Mouse (Mus musculus): ENCODE results near the gene D10Jhu81e.

D10Jhu81e gene

GRCm38 (mm10) chr10:78163241-78163640, 6.3 kb downstream of the D10Jhu81e start:
- DNase-seq (ENCODE audit: low spot score in 2 of 2) = no peak

DNA sequence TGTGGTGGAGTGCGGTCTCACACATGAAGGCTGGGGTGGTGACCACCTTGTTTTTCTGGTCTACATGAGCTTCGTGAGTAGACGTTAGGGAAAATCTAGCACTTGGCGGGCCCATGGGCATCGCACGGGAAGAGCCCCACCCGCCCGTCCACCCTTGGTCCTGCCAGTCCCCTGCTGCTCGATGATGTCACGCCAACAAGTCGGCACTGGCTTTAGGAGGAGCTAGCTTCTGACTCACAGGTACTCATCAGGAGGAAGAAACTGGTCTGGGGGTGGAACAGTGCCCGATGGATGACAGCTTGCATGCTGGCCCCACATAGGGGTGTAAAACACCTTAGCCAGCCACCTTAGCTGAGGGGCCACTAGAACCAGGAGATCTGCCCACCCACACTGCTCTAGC, 6.9 kb downstream of the D10Jhu81e start:
- no peak for DNase-seq (ENCODE audit: low spot score in 2 of 2)

- no peak for DNase-seq (ENCODE audit: low spot score in 2 of 2)
These were observed 8.5 kb downstream of the D10Jhu81e start for GRCm38 (mm10) chr10:78161096-78161495.

GRCm38 (mm10) chr10:78160369-78161095, 9.1 kb downstream of the D10Jhu81e start:
- DNase-seq (ENCODE audit: low spot score in 2 of 2) = no peak

DNA sequence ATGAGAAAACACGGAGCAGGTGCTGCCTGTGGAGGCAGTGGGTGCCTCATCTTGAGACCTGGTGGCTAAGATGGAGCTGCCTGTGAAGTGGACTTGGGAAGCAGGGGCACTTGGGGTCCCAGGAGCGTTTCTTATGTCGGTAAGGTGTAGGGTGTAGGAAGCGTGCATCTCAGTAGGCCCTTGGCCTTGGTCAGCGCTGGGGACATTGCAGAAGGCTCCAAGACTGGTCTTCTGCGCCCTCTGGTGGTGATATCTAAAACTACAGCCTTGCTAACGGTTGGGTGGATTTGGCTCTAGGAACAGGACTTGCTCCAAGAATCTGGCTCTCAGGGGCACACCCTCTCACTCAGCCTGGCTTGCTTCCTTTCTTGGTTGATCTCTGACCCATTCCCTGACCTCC, 9.7 kb downstream of the D10Jhu81e start:
- peak; percentile 92 for DNase-seq (ENCODE audit: low spot score in 2 of 2)

DNA sequence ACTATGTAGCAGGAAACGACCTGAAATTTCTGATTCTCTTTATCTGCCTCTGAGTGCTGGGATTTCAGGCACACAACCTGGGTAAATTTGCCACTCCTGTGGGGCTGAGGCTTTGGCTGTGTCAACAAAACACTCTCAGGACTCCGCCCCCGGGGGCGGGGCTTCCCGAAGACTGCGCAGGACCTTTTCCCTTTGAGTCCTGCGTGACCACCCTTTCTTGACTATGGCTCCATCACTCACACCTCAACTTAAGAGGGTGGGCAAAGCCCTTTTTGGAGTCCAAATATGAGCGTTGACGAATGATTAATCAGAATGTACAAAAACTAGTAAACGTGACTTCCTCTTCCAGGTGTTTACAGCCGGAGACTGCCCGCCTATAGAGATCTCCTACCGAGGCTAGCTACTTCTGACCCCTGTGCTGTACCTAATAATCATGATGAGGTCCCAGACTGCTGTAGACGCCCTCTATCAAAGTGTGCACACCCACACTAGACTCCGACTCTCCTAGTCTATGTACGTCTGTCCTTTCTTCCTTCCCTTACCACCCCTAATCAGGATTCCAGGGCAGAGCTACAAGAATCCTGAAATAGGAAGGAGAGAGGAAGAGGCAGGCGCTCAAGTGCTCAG, 10.2 kb downstream of the D10Jhu81e start:
- peak; percentile 45 to 63 for DNase-seq (ENCODE audit: low spot score in 2 of 2)

DNA sequence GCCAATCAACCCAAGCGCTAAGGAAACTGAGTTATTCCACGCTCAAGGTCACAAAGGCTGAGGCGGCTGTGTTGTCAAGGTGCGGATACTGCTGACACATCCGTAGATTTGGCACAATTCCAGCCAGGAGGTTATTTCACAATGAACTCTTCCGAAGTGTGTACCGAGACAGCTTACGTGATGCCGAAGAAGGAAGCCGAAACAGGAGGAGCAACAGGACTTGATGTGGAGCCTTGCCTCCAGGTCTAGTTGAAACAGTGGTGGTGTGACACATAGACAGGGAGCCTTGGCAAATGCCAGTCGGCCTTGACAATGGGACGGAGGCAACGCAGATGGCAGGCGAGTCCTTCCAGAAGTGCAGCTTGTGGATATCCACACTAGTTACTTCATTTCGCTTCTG, 11.5 kb downstream of the D10Jhu81e start:
- no peak for DNase-seq (ENCODE audit: low spot score in 2 of 2)

- DNase-seq (ENCODE audit: low spot score in 2 of 2) = no peak
These were observed 12.7 kb downstream of the D10Jhu81e start for GRCm38 (mm10) chr10:78156926-78157325.

DNA sequence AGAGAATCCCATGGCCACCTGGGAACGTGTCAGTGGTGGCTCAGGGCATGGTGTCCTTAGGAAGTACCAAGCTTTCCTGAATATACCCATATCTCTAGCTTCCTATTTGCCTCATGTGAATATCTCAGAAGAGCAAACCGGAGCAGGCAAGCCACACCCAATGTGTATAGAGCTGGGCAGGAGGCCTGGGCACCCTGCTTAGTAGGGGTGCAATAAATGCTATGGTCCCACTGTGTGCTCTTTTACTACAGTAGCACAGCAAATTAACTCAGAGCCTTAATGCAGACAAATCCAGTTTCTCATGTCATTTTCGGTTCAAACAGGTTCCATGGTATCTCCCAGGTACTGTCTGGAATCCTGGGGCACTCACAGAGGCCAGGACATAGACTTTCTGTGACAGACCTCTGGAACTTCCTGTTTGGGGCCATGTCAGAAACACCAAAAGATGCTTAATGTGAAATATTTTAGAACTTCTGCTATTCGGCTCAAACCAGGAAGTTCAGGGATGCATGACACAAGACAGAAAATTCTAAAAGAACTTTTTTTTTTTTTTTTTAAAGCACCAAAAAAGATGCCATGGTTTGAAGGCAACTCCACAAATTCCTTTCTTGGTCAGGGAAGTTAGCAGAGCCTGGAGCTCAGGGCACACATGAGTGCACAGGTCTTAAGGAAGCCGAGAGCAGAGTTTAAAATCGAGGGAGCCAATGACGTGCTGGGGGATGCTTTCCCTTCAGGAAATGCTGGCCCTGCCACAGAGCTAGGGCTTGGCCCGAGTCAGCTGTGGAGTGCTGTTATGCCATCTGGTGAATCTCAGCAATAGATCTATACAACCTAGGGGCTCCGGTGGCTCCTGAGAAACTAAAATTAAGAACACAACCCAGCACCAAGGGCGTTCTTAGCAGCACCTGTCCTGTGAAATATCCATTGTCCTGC, 20.5 kb downstream of the D10Jhu81e start:
- DNase-seq (ENCODE audit: low spot score in 2 of 2) = no peak

DNA sequence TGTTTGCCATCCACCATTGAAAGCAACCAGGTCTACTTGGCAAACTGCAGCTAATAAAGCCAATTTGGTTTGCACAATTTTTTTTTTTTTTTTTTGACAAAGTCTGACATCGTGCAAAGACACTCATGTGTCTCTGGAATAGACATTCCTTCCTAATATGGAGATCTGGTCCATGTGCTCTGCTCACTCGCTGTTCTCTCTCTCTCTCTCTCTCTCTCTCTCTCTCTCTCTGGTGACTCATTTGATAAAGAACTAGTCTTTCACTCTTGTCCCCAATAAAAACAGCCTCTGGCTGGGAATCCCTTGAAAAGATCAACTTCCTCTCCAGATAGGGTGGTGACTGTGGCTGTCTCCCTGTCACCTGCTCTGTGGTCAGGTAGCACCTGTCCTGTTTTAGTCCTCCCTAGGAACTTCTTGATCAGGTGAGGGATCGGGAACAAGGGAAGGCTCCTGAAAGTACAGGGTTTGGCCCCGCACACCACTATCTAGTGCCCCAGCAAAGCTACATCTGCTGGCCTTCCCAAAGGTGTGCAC, 21.6 kb downstream of the D10Jhu81e start:
- no peak for DNase-seq (ENCODE audit: low spot score in 2 of 2)

- peak; percentile 58 to 68 for DNase-seq (ENCODE audit: low spot score in 2 of 2)
These were observed 25.7 kb downstream of the D10Jhu81e start for GRCm38 (mm10) chr10:78143727-78144505.

- DNase-seq (ENCODE audit: low spot score in 2 of 2) = no peak
These were observed 28.7 kb downstream of the D10Jhu81e start for GRCm38 (mm10) chr10:78140843-78141242.

DNA sequence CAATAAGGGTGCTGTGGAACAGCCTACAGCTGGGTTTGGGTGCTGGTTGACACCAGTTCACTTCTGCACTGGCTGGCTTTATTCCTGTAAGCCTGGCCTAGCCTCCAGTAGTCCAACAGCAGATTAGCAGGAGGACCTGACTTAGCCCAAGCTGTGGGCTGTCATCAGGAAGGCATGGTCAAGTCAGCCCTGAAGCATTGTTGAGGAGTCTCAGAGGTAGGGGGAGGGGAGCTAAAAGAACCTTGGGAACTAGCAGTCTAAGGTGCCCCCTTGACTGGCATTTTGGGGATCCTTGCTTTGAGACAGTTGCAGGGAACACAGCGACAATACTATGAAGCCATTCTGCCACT, 29.4 kb downstream of the D10Jhu81e start:
- DNase-seq (ENCODE audit: low spot score in 2 of 2) = no peak

DNA sequence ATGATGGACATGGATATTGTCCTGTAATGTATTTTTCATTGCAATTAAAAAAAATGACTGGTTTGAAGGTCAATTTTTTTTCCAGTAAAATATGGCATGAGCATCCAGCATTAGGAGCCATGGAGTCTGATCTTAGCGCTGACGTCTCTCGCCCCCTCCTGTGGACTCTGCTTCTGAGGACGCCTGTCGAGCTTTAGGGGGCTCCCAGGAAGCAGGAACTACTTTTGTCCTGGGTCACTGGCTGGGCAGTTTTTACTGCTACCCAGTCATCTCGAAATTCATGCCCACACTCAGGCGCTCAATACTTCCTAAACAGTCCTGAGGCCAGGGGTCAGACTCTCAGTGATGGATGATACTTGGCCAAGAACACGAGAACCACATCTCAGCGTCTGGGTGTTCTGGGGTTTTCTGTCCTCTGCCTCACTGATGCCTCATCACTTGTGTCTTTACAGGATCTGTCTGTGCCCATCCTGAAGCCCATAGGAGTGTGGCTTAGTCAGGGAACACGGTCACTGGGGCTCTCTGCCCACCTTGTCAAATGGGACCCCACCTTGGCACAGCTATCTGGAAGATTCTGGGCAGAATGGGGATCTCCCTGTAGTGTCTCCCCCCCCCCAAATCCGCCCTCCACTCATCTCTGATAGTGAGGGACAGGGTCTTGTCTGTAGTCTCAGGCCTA, 29.9 kb downstream of the D10Jhu81e start:
- no peak for DNase-seq (ENCODE audit: low spot score in 2 of 2)

- peak in 1 of 2 experiments; percentile 16 for DNase-seq (ENCODE audit: low spot score in 2 of 2)
These were observed 30.6 kb downstream of the D10Jhu81e start for GRCm38 (mm10) chr10:78138812-78139523.

- DNase-seq (ENCODE audit: low spot score in 2 of 2) = no peak
These were observed 32.4 kb downstream of the D10Jhu81e start for GRCm38 (mm10) chr10:78137191-78137590.

DNA sequence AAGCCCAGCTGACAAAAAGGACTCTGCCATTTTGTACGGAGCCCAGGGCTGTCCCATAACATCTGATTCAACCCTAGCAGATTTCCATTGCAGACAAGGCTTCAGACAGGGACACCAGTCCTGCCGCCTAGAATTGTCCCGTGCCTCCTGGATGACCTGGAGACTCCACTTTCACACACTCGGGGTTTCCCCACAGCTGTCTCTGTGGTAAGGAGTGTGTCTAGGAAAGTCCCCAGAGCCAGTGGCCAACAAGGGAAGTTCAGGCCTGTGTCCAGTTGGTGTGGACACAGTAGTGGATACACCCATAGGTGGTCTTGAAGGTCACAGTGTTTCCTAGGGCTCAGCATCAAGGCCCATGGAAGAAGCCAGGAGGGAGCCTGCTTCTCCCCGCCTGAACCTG, 33.6 kb downstream of the D10Jhu81e start:
- no peak for DNase-seq (ENCODE audit: low spot score in 2 of 2)

GRCm38 (mm10) chr10:78134975-78135798, 34.4 kb downstream of the D10Jhu81e start:
- no peak for DNase-seq (ENCODE audit: low spot score in 2 of 2)

DNA sequence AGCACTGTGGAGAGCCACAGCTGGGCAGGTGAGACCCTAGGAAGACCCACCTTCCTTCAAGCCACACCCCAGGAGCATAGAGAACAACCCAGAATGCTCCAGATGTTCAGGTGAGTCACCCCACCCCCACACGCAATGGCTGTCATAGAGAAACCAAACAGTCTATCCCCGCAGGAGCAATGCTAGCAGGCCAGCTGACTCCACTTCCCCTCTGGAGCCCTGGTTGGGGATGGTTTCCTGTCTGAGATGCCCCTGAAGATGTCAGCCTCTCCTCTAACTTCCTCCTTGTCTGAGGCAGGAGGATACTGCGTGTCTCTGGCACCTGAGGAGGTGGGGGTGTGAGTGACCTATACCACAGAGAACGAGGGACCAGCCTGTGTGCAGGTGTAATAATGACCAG, 35.2 kb downstream of the D10Jhu81e start:
- no peak for DNase-seq (ENCODE audit: low spot score in 2 of 2)

Measured in right cerebral cortex, adult 2 months (tissue).